Mouse (Mus musculus) left cerebral cortex, postnatal 25 days (tissue): ENCODE measurements at regions not wholly inside any gene's neighbourhood (a gene's known extent, or its start where the extent isn't known, plus 50 kb on each side); places are given as distances from the start of the nearest gene placed in this dataset.
"Not testable (repeated sequence)": the region's sequence is repeated elsewhere in the genome, so short reads cannot be mapped to it uniquely, and the experiment has no call there.

Source experiments
- DNase-seq, 2 experiments: peaks; one replicate each; pipeline ENCODE4 v3.0.0; 2022; ENCODE audit warnings: low spot score in 2 of 2, mixed read lengths in 1 of 2
- intact Hi-C: fragments of 180-260 bp; cut with DNase I; formaldehyde crosslinking; loops from one replicate; pipeline ENCODE4 v1.15.1; 2025

- intact Hi-C loops, DNase-seq: not testable (repeated sequence)
Observed at GRCm38 (mm10) chr10:103507051-103507450, 139.5 kb downstream of the Slc6a15 start.

- intact Hi-C loops = no loop called here
- DNase-seq = no peak
Observed at GRCm38 (mm10) chr10:103544502-103544901, 176.9 kb downstream of the Slc6a15 start.

GRCm38 (mm10) chr10:103549510-103549909 is 181.9 kb downstream of the Slc6a15 start:
- intact Hi-C loops = no loop called here
- DNase-seq = no peak

GRCm38 (mm10) chr10:103585097-103585496 is 217.5 kb downstream of the Slc6a15 start:
- DNase-seq = no peak
- intact Hi-C loops = no loop called here

GRCm38 (mm10) chr10:103585504-103585903 is 217.9 kb downstream of the Slc6a15 start:
- DNase-seq = no peak
- intact Hi-C loops = no loop called here

- intact Hi-C loops = no loop called here
- no peak for DNase-seq
Observed at GRCm38 (mm10) chr10:103591985-103592384, 224.4 kb downstream of the Slc6a15 start.

GRCm38 (mm10) chr10:103641162-103641561 is 273.6 kb downstream of the Slc6a15 start:
- no peak for DNase-seq
- intact Hi-C loops = no loop called here

GRCm38 (mm10) chr10:103649848-103650247 is 282.3 kb downstream of the Slc6a15 start:
- intact Hi-C loops = no loop called here
- DNase-seq = no peak

- intact Hi-C loops = no loop called here
- DNase-seq = no peak
Observed at GRCm38 (mm10) chr10:103673081-103673480, 305.5 kb downstream of the Slc6a15 start.

- intact Hi-C loops = no loop called here
- no peak for DNase-seq
Observed at GRCm38 (mm10) chr10:103673765-103674164, 306.2 kb downstream of the Slc6a15 start.

- intact Hi-C loops = no loop called here
- DNase-seq = no peak
Observed at GRCm38 (mm10) chr10:103692682-103693081, 325.1 kb downstream of the Slc6a15 start.

GRCm38 (mm10) chr10:103715080-103715725 is 347.6 kb downstream of the Slc6a15 start:
- intact Hi-C loops = no loop called here
- DNase-seq = peak in 1 of 2 experiments; percentile 42

- intact Hi-C loops = no loop called here
- DNase-seq = no peak
Observed at GRCm38 (mm10) chr10:103718998-103719662, 351.5 kb downstream of the Slc6a15 start.

- intact Hi-C loops = no loop called here
- no peak for DNase-seq
Observed at GRCm38 (mm10) chr10:103726680-103727079, 359.1 kb downstream of the Slc6a15 start.

- DNase-seq = no peak
- intact Hi-C loops = no loop called here
Observed at GRCm38 (mm10) chr10:103731522-103731921, 363.9 kb downstream of the Slc6a15 start.

GRCm38 (mm10) chr10:103731981-103732380 is 364.4 kb downstream of the Slc6a15 start:
- DNase-seq = no peak
- intact Hi-C loops = no loop called here

- intact Hi-C loops = loop anchor here (10.0 kb wide), 2 partner anchors 1935 to 1995 kb away; no protein-coding TSS in a partner anchor
- DNase-seq = no peak
Observed at GRCm38 (mm10) chr10:103780127-103780526, 362.7 kb upstream of the Gm21293 start.

GRCm38 (mm10) chr10:103784920-103785319 is 357.9 kb upstream of the Gm21293 start:
- no peak for DNase-seq
- intact Hi-C loops = loop anchor here (5.0 to 10.0 kb wide), 3 partner anchors 1787 to 1990 kb away; partner anchors contain the start of gene Tmtc2

- no peak for DNase-seq
- intact Hi-C loops = no loop called here
Observed at GRCm38 (mm10) chr10:103829079-103829478, 313.7 kb upstream of the Gm21293 start.

- intact Hi-C loops = no loop called here
- DNase-seq = no peak
Observed at GRCm38 (mm10) chr10:103832063-103832462, 310.7 kb upstream of the Gm21293 start.

- no peak for DNase-seq
- intact Hi-C loops = no loop called here
Observed at GRCm38 (mm10) chr10:103855211-103855610, 287.6 kb upstream of the Gm21293 start.
